Mouse (Mus musculus): Measurements from ENCODE around the gene Grm8.

The Grm8 gene

GRCm38 (mm10) chr6:27645054-27645453 is 489.9 kb downstream of the Grm8 start:
- in situ Hi-C loops (cut with MboI, MseI): no loop called here

- in situ Hi-C loops (cut with MboI, MseI): no loop called here
These were observed 499.1 kb downstream of the Grm8 start for GRCm38 (mm10) chr6:27635898-27636297.

GRCm38 (mm10) chr6:27617472-27617871 is 517.5 kb downstream of the Grm8 start:
- in situ Hi-C loops (cut with MboI, MseI): no loop called here

GRCm38 (mm10) chr6:27580485-27580884 is 554.5 kb downstream of the Grm8 start:
- in situ Hi-C loops (cut with MboI, MseI): no loop called here

- in situ Hi-C loops (cut with MboI, MseI): no loop called here
These were observed 589.5 kb downstream of the Grm8 start for GRCm38 (mm10) chr6:27545516-27545915.

GRCm38 (mm10) chr6:27517620-27518019 is 617.4 kb downstream of the Grm8 start:
- in situ Hi-C loops (cut with MboI, MseI): no loop called here

GRCm38 (mm10) chr6:27460998-27461397 is 674.0 kb downstream of the Grm8 start:
- in situ Hi-C loops (cut with MboI, MseI): no loop called here

- in situ Hi-C loops (cut with MboI, MseI): no loop called here
These were observed 726.5 kb downstream of the Grm8 start for GRCm38 (mm10) chr6:27408473-27408872.

GRCm38 (mm10) chr6:27372416-27372815 is 762.6 kb downstream of the Grm8 start:
- in situ Hi-C loops (cut with MboI, MseI): no loop called here

- in situ Hi-C loops (cut with MboI, MseI): no loop called here
These were observed 763.9 kb downstream of the Grm8 start for GRCm38 (mm10) chr6:27371095-27371494.

GRCm38 (mm10) chr6:27363775-27364174 is 771.2 kb downstream of the Grm8 start:
- in situ Hi-C loops (cut with MboI, MseI): no loop called here

- in situ Hi-C loops (cut with MboI, MseI): no loop called here
These were observed 774.5 kb downstream of the Grm8 start for GRCm38 (mm10) chr6:27360440-27360839.

- in situ Hi-C loops (cut with MboI, MseI): no loop called here
These were observed 783.8 kb downstream of the Grm8 start for GRCm38 (mm10) chr6:27351147-27351546.

GRCm38 (mm10) chr6:27348272-27348671 is 786.7 kb downstream of the Grm8 start:
- in situ Hi-C loops (cut with MboI, MseI): no loop called here

- in situ Hi-C loops (cut with MboI, MseI): no loop called here
These were observed 788.7 kb downstream of the Grm8 start for GRCm38 (mm10) chr6:27346311-27346710.

GRCm38 (mm10) chr6:27340131-27340530 is 794.8 kb downstream of the Grm8 start:
- in situ Hi-C loops (cut with MboI, MseI): no loop called here

GRCm38 (mm10) chr6:27318575-27318974 is 816.4 kb downstream of the Grm8 start:
- in situ Hi-C loops (cut with MboI, MseI): no loop called here

GRCm38 (mm10) chr6:27317422-27317821 is 817.6 kb downstream of the Grm8 start:
- in situ Hi-C loops (cut with MboI, MseI): no loop called here

- in situ Hi-C loops (cut with MboI, MseI): no loop called here
These were observed 819.0 kb downstream of the Grm8 start for GRCm38 (mm10) chr6:27316018-27316417.

GRCm38 (mm10) chr6:27314273-27315009 is 820.5 kb downstream of the Grm8 start:
- in situ Hi-C loops (cut with MboI, MseI): no loop called here

- in situ Hi-C loops (cut with MboI, MseI): no loop called here
These were observed 824.6 kb downstream of the Grm8 start for GRCm38 (mm10) chr6:27310401-27310800.

- in situ Hi-C loops (cut with MboI, MseI): no loop called here
These were observed 829.6 kb downstream of the Grm8 start for GRCm38 (mm10) chr6:27305351-27305750.

GRCm38 (mm10) chr6:27264972-27265371 is 870.0 kb downstream of the Grm8 start:
- in situ Hi-C loops (cut with MboI, MseI): no loop called here

GRCm38 (mm10) chr6:27262611-27263010 is 872.4 kb downstream of the Grm8 start:
- in situ Hi-C loops (cut with MboI, MseI): no loop called here

Data from regulatory T cell (primary cell).